Mouse (Mus musculus) kidney, adult 9 months (tissue): ENCODE results near the gene Gpr19.

Source experiments
- DNase-seq: peaks from one replicate; pipeline ENCODE4 v3.0.0; 2022

Gene Gpr19

GRCm38 (mm10) chr6:134886475-134886874 is 11.9 kb downstream of the Gpr19 start:
- DNase-seq = no peak

DNA sequence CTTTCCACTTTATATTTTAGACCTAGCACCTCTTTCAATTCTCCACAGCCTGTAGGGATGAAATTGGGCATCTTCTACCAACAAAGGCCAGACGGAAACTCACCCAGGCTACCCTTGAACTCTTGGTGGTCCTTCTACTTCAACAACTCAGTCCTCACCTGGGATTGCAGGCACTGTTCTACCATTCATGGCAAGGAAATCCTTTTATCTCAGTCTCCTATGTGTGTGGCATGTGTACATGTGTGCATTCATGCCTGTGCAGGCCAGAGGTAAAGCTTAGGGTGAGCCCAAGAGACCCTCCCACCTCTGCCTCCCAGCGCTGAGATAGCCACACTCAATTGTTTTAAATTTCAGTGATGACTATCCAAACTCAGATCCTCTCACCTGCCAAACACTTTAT is 12.9 kb downstream of the Gpr19 start:
- DNase-seq = no peak

- DNase-seq = no peak
These were observed 14.7 kb downstream of the Gpr19 start for GRCm38 (mm10) chr6:134883661-134884060.

GRCm38 (mm10) chr6:134880046-134880445 is 18.3 kb downstream of the Gpr19 start:
- no peak for DNase-seq

DNA sequence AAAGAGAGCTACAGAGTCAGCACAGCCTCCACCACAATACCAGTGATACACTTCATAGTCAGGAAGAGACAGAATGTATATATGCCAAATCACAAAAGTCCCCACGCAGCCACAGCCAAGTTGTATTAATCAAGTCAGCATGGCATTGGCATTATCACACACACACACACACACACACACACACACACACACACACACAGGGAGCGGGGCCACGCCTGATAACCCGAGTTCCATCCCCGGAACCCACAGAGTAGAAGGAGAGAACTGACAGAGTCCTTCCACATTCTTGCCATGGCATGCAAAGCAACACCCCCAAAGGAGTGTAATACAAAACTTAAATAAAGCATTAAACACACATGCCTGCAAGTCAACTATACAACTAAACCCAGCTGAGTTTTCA is 18.8 kb downstream of the Gpr19 start:
- DNase-seq = no peak

- no peak for DNase-seq
These were observed 20.5 kb downstream of the Gpr19 start for GRCm38 (mm10) chr6:134877892-134878291.

GRCm38 (mm10) chr6:134877276-134877675 is 21.1 kb downstream of the Gpr19 start:
- no peak for DNase-seq

DNA sequence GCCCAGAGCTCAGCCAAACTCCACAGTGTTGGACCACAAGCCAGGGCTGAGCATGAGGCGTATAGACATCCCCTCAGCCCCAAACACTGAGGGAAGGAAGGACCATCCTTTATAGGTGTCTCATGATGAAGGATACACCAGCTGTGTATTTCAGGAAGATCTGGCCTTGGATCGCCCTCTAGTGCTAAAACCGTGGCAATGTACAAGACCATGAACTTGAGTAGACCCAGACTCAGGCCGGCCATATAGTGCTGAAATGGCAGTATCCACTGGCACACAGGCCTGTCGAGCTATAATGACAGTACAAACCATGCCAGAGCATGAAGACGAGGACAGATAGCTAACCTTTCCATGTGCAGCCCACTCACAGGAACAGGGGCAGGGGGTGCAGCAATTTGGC is 21.6 kb downstream of the Gpr19 start:
- DNase-seq = peak; percentile 71

DNA sequence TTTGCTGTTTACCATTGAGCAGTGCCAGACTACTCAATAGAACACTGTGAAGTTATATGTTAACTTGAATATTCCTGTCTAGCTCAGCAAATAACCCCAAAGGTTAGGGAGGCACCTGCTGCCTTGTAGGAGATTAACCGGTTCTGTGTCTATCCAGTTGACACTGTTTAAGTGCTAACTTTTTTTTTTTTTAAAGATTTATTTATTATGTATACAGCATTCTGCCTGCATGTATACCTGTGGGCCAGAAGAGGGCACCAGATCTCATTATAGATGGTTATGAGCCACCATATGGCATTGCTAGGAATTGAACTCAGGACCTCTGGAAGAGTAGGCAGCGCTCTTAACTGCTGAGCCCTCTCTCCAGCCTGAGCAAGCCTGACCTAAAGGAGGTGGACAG is 25.4 kb downstream of the Gpr19 start:
- peak; percentile 81 for DNase-seq

GRCm38 (mm10) chr6:134872236-134872635 is 26.1 kb downstream of the Gpr19 start:
- peak; percentile 59 for DNase-seq

DNA sequence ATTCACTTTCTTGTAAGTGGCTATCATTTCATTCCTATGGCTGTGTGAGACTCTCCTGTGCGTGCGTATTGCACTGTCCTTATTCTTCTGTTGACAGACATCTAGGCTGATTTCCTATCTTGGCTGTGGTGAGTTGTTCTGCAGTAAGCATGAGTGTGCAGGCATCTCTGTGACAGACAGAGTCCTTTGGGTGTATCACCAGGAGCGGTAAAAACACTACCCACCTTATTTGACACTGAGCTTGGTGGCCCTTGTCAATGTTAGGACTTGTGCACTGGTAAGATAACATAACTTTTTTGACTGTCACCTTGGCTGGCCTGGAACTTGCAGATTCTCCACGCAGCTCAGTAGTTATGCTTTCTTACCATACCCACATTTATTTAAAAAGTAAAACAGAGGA is 27.5 kb downstream of the Gpr19 start:
- DNase-seq = no peak

DNA sequence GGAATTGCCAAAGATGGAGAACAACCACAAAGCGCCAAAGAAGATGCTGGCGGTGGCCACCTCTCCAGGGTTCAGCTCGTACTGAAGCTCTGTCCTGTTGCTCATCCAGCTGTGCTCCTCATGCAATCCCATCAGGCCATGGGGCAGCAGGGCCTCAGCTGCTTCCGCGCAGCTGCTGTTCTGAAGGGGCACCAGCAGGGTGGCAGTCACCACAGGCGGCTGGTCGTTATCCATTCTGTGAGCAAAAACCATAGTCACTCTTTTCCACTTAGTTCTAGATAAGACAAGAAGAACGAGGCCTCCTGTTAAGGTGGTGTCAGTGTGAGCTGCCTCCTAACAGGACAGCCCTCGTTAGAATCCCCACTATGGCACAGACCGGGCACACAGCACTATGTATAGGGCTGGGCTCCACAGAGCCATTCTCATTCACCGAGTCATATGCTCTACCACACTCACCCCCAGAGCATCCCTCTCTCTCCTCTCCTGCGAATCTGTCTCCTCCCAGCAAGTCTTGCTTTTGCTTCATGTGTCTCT is 28.1 kb downstream of the Gpr19 start:
- no peak for DNase-seq

DNA sequence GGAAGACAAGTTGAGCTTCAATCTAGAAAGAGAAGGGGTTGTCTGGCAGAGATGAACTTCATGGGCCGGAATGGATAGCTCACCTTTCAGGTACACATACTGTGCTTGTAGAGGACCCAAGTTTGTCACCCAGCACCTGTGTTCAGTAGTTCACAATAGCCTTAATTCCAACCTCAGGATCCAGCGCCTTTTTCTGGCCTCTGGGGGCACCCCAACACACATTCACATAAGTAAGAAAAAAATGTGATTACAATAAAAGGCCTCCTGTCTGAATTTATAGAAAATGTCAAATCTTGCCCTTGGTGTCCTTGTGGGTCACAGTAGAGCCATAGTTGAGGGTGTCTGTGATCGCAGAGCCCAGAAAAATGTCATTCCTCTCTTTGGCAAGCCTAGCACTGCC is 31.1 kb downstream of the Gpr19 start:
- DNase-seq = no peak

DNA sequence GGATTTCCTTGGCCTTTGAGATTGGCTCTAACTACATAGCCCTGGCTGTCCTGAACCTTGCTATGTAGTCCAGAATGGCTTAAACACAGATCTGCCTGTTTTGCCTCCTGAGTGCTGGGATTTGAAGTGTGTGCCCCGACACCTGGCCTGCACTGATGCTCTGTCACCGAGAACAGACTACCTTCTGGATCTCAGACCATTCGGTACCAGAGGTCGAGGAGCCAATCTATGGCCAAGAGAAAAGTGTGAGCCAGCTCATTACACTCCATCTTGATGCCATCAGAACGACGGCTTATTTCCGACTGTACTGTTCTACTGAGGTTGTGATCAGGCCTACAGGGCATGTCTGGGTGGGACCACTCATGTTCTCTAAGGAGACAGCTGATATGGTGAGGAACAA is 32.3 kb downstream of the Gpr19 start:
- DNase-seq = no peak

GRCm38 (mm10) chr6:134863146-134863545 is 35.2 kb downstream of the Gpr19 start:
- DNase-seq = peak; percentile 97

GRCm38 (mm10) chr6:134862671-134863104 is 35.7 kb downstream of the Gpr19 start:
- DNase-seq = peak; percentile 90

GRCm38 (mm10) chr6:134861386-134861785 is 37.0 kb downstream of the Gpr19 start:
- no peak for DNase-seq

GRCm38 (mm10) chr6:134860275-134860674 is 38.1 kb downstream of the Gpr19 start:
- DNase-seq = no peak

DNA sequence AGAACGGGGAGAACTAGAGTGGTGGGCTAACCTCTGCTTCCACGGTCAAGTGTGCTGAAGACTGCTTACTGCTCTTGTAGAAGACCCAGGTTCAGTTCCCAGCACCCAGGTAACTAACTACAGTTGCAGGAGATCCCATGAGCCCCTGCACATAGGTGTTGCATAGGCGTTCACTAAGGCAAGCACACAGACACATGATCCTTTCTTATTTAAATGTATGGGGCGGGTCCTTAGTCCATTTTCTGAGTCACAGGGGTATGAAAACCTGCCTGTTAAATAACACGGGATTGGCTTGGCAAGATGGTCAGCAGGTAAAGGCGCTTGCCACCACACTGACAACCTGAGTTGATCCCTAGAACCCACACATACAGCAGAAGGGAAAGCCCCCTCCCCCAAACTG is 39.4 kb downstream of the Gpr19 start:
- no peak for DNase-seq

GRCm38 (mm10) chr6:134855926-134856325 is 42.5 kb downstream of the Gpr19 start:
- DNase-seq = peak; percentile 76

DNA sequence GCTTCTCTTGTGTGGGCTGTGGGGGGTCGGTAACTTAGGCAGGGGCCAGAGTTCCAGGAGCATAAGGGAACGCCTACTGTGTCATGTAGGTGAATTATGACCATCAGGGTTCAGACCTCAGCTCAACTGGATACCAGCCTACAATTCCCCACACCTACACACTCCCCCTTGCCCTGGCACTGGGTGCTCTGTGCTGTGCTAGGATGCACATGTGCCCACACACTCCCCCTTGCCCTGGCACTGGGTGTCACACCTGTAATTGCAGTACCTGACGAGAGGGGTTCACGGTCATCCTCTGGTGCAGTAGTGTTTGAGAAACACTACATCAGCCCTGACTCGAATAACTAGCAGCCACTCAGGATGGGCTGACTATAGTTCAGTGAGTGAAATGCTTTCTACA is 43.6 kb downstream of the Gpr19 start:
- DNase-seq = no peak

- no peak for DNase-seq
These were observed 48.4 kb downstream of the Gpr19 start for GRCm38 (mm10) chr6:134849985-134850384.

GRCm38 (mm10) chr6:134849461-134849860 is 48.9 kb downstream of the Gpr19 start:
- DNase-seq = no peak

DNA sequence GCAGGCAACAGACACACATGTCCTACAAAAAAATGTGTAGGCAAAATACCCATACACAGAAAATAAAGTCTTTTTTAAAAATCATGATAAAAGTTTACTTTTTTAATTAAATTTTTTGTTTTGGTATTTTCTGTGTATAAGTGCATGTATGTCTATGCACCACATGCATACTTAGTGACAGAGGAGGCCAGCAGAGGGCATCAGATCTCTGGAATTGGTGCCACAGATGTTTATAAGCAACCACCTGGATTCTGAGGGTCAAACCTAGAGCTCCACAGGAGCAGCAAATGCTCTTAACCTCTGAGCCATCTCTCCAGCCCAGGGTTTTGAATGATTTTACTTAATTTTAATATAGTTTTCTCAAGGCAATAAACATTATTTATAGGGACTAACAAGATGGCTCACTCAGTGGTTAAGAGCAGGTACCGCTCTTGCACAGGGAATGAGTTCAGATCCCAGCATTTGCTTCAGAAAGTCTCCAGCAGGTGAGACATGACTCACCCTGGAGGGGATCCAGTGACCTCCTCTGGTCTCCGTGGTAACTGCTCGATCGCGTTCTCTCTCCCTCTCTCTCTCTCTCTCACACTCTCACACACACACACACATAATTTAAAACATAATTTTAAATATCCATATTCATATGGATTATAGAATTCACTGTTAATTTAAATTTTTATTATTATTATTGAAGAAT is 50.0 kb downstream of the Gpr19 start:
- peak; percentile 73 for DNase-seq

DNA sequence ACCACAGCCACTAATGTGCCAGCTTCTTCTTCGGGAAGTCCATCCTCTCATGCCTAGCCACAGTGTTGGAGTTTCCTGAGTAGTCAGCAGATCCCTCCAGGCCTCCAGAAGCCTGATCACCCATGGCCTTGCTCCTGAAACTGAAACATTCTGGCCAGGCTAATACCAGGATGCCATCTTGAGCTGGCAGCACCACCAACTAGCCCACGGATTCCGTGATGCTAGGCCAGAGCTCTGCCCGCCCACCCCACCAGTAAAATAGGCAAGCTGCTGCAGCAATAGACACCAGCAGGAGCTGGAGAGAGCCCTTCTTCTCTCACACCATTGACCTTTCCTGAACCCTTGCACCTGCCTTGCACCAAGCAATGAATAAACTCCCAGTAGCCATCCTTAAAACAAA is 50.8 kb downstream of the Gpr19 start:
- DNase-seq = no peak
